Mouse (Mus musculus): ENCODE data around the gene Cfap221. TPM values are rescaled to one million over a fixed set of nuclear protein-coding genes. Genes with fewer than 3 reads are reported as not detected.

The Cfap221 gene
- 0.05 and 0.08 TPM in 2 replicates for polyA plus RNA-seq (2015; fragmentation: Nextera tagmentation; extraction: Ambion mirVana)

DNA sequence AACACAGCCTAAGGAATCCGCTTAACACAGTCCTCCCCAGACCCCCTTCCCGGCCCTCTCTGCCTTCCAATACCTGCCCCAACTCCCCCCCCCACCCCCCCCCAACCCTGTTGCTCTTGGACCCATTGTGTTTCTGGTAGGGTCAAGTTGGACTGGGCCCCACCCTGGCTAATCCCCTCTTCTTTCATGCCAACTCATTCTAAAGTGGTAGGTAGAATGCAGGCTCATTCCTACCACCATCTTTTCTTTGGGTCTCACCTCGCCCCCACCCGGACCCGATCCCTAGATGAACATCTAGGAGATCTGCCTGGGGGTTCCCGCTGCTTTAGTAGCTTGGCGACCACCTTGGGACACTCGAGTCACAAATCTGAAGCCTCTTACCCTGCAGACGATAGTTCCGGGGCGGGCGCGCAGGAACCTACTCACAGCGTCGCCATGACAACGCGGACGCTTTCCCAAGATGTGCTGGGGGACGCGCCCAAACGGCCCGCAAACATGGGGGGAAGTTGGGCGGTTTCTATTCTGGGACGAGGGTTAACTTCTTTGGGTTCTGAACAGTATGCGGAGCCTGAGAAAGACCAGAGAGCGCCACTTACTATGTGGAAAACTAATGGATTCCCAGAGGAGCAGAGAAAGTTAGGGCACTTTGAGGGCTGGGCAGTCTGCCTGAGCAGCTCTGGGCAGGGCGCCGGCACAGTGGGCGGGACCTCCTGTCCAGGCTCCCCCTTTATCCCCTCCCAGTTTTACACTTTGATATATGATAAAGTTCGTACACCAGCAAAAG is at the start of gene Cfap221:
Cfap221 (minus strand) TSS at position 437 of the 784 bp plus-strand sequence.
- ATAC-seq (ENCODE audit: insufficient read depth): peak; percentile 78
- H3K4me1 ChIP-seq (replicated peaks): no peaks in the 10 kb centered on the region
- WGBS (ENCODE audit: insufficient replicate concordance): 5% methylated on average over 30 of the region's 30 CpGs
- no peaks in the 10 kb centered on the region for H3K9me3 ChIP-seq (replicated peaks)
- peak within 1 kb of the TSS; percentile 64 for H3K4me2 ChIP-seq
- H3K4me3 ChIP-seq (replicated peaks): peak within 1 kb of the TSS; percentile 50
- no peaks in the 10 kb centered on the region; the same call in 1 of the 2 replicates for H3K27me3 ChIP-seq
- no peak within 1 kb of the TSS for H3K9ac ChIP-seq
- H3K27ac ChIP-seq (replicated peaks): no peak within 1 kb of the TSS
- no peaks in the 10 kb centered on the region for H3K36me3 ChIP-seq (replicated peaks)

DNA sequence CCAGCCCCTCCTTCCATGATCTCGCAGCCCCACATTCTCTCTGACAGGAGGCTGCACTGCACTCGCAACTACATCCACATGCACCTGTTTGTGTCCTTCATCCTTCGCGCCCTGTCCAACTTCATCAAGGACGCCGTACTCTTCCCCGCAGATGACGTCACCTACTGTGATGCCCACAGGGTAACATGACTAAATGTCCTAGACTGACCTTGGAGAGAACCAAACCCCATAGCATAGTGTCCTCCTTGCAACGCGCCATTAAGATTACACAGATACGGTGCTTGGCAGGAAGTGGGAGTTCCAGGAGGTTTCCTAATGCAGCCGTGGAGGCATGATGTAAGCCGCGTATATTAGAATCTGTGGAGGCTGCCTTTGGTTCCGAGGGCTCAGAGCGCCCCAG is 47.5 kb upstream of the Cfap221 start:
- 65% methylated on average over 16 of the region's 16 CpGs for WGBS (ENCODE audit: insufficient replicate concordance)

DNA sequence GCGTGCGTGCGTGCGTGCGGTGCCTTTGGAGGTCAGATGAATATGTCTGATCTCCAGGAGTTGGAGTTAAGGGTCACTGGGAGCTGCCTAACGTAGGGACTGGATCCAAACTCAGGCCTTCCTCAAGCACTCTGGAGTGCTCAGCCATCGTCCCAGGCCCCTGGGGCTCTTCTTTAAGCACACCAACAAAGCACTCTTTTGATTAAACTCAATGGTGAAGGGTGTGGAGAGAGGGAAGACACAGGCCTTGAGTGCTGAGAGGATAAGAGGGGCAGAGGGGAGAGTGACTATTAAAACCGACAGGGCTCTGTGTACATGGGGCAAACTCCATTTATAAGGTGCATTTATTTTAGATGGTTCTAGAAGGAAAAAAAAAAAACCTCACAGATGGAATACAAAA is 45.4 kb upstream of the Cfap221 start:
- no peak for ATAC-seq (ENCODE audit: insufficient read depth)
- no peaks in the 10 kb centered on the region for H3K9me3 ChIP-seq (replicated peaks)
- no peak overlapping the region for H3K9ac ChIP-seq
- H3K4me3 ChIP-seq (replicated peaks): no peak overlapping the region
- WGBS (ENCODE audit: insufficient replicate concordance): 68% methylated on average over 8 of the region's 8 CpGs
- H3K4me2 ChIP-seq: no peak overlapping the region
- no peak overlapping the region for H3K27ac ChIP-seq (replicated peaks)
- H3K27me3 ChIP-seq: no peaks in the 10 kb centered on the region
- no peaks in the 10 kb centered on the region for H3K36me3 ChIP-seq (replicated peaks)
- H3K4me1 ChIP-seq (replicated peaks): peaks cover under 1% of the 10 kb centered on the region

More for the DNA sequence above, 47.5 kb upstream of the Cfap221 start:
- no peaks in the 10 kb centered on the region for H3K27me3 ChIP-seq
- H3K36me3 ChIP-seq (replicated peaks): no peaks in the 10 kb centered on the region
- no peak overlapping the region for H3K4me2 ChIP-seq
- no peak overlapping the region for H3K9ac ChIP-seq
- no peak overlapping the region for H3K27ac ChIP-seq (replicated peaks)
- H3K9me3 ChIP-seq (replicated peaks): no peaks in the 10 kb centered on the region
- ATAC-seq (ENCODE audit: insufficient read depth): no peak
- no peaks in the 10 kb centered on the region for H3K4me1 ChIP-seq (replicated peaks)
- H3K4me3 ChIP-seq (replicated peaks): no peak overlapping the region

DNA sequence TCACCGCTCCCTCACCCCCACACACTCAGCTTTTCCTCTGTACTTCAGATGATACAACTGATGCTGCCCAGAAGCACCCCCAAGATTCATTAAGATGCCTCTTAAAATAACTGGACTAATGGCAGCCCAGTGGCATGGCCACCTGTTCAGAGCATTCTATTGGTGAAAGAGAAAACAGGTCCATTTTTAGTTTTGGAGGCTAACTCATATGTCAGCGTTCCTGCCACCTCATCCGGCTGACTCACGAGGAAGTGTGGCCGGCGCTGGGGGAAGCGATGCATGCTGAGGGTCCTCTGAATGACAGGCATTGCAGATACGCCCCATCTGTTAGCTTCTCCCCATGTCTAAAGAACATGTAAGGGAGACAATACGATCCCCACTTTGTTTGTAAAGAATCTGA is 41.6 kb upstream of the Cfap221 start:
- H3K36me3 ChIP-seq (replicated peaks): no peaks in the 10 kb centered on the region
- H3K9ac ChIP-seq: no peak overlapping the region
- no peaks in the 10 kb centered on the region for H3K9me3 ChIP-seq (replicated peaks)
- WGBS (ENCODE audit: insufficient replicate concordance): 51% methylated on average over 9 of the region's 9 CpGs
- H3K4me3 ChIP-seq (replicated peaks): no peak overlapping the region
- H3K27ac ChIP-seq (replicated peaks): no peak overlapping the region
- peaks cover 5% of the 10 kb centered on the region for H3K4me1 ChIP-seq (replicated peaks)
- H3K4me2 ChIP-seq: no peak overlapping the region
- no peaks in the 10 kb centered on the region for H3K27me3 ChIP-seq
- ATAC-seq (ENCODE audit: insufficient read depth): no peak

GRCm38 (mm10) chr1:120037021-120037683 is 40.1 kb upstream of the Cfap221 start:
- no peaks in the 10 kb centered on the region for H3K36me3 ChIP-seq (replicated peaks)
- H3K27me3 ChIP-seq: no peaks in the 10 kb centered on the region
- ATAC-seq (ENCODE audit: insufficient read depth): 0 out of 2 replicates have a peak, but pooled peaks have one; percentile 32
- H3K27ac ChIP-seq (replicated peaks): 0 out of 2 replicates have a peak overlapping the region, but pooled peaks have one; percentile 41
- no peak overlapping the region for H3K4me2 ChIP-seq
- no peak overlapping the region for H3K4me3 ChIP-seq (replicated peaks)
- WGBS (ENCODE audit: insufficient replicate concordance): 57% methylated on average over 9 of the region's 9 CpGs
- no peaks in the 10 kb centered on the region for H3K9me3 ChIP-seq (replicated peaks)
- no peak overlapping the region for H3K9ac ChIP-seq
- peaks cover 5% of the 10 kb centered on the region for H3K4me1 ChIP-seq (replicated peaks)

DNA sequence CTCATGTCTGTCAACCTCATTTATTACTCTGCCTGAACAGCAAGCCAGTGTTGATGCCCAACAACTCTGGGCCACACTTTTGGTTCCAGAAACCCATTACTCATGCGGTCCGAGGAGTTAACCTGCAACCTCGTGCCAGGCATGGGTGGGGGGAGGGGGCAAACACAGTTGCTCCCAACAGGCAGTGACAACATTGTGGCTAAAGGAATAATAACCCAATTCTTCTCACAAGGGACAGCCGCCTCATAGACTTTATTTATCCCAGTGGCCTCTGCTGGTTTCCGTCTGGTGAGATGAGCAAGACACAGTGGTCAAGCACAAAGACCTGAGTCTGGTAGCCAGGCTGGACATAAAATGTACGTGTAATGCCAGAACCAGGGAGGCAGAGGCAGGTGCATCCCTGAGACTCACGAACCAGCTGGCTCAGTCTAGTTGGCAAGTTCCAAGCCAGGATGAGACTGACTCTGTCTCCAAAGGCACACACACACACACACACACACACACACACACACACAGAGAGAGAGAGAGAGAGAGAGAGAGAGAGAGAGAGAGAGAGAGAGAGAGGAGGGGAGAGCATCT is 38.5 kb upstream of the Cfap221 start:
- ATAC-seq (ENCODE audit: insufficient read depth): no peak
- no peaks in the 10 kb centered on the region for H3K9me3 ChIP-seq (replicated peaks)

DNA sequence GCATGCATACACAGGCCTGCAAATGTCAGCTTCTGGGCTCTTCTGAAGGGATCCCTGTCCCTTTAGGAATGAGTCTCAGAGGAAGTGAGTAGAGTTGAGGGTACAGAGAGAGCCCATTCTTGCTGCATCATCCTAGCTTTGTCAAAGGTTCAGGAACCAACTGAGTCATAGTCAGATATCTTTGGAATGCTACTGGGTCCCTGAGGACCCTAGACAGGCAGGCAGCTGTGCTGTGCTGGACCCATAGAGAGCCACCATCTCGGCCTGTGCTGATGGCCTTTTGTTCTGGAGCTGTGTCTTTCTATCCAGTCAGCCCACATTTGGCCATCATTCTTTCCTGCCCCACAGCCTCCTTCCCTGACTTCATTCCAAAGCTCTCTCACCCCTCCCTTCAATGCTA is 37.8 kb upstream of the Cfap221 start:
- Histone ChIP-seq H3K4me2 (no peak overlapping the region), H3K9ac (no peak overlapping the region), H3K9me3 (replicated peaks) (no peaks in the 10 kb centered on the region), H3K4me3 (replicated peaks) (no peak overlapping the region), H3K27ac (replicated peaks) (no peak overlapping the region), H3K4me1 (replicated peaks) (peaks cover 5% of the 10 kb centered on the region), H3K36me3 (replicated peaks) (no peaks in the 10 kb centered on the region), H3K27me3 (no peaks in the 10 kb centered on the region)
- no peak for ATAC-seq (ENCODE audit: insufficient read depth)
- WGBS (ENCODE audit: insufficient replicate concordance): 43% methylated on average over 1 of the region's 1 CpGs

More for the DNA sequence above, 38.5 kb upstream of the Cfap221 start:
- 52% methylated on average over 7 of the region's 7 CpGs for WGBS (ENCODE audit: insufficient replicate concordance)
- H3K27ac ChIP-seq (replicated peaks): no peak overlapping the region
- H3K4me1 ChIP-seq (replicated peaks): peaks cover 5% of the 10 kb centered on the region
- no peak overlapping the region for H3K9ac ChIP-seq
- no peak overlapping the region for H3K4me2 ChIP-seq
- no peak overlapping the region for H3K4me3 ChIP-seq (replicated peaks)
- H3K36me3 ChIP-seq (replicated peaks): no peaks in the 10 kb centered on the region
- H3K27me3 ChIP-seq: no peaks in the 10 kb centered on the region

DNA sequence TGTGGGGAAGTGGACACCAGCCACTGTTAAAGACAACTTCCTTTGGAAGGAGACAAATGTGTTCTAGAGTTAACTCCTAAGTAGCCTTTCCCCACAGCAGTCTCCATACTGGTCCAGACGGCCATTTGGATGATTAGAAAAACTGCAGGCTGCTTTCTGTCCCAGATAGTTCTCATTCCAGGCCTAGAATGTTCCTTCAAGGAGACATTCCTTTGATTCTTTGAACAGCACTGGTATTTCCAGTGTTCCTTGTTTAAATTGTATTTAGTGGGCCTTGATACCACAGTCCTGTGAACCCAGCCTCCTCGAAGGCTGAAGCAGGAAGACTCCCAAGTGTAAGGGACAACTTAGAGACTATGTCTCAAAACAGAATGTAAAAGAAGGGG is 36.4 kb upstream of the Cfap221 start:
- H3K4me2 ChIP-seq: no peak overlapping the region
- H3K27ac ChIP-seq (replicated peaks): no peak overlapping the region
- no peaks in the 10 kb centered on the region for H3K36me3 ChIP-seq (replicated peaks)
- H3K4me3 ChIP-seq (replicated peaks): no peak overlapping the region
- no peak overlapping the region for H3K9ac ChIP-seq
- H3K27me3 ChIP-seq: no peaks in the 10 kb centered on the region
- H3K4me1 ChIP-seq (replicated peaks): peaks cover 5% of the 10 kb centered on the region
- no peaks in the 10 kb centered on the region for H3K9me3 ChIP-seq (replicated peaks)
- no peak for ATAC-seq (ENCODE audit: insufficient read depth)
- WGBS (ENCODE audit: insufficient replicate concordance): 58% methylated on average over 2 of the region's 2 CpGs

- H3K4me1 ChIP-seq (replicated peaks): peaks cover 5% of the 10 kb centered on the region
- ATAC-seq (ENCODE audit: insufficient read depth): peak; percentile 71
- no peak overlapping the region for H3K9ac ChIP-seq
- no peaks in the 10 kb centered on the region for H3K9me3 ChIP-seq (replicated peaks)
- no peaks in the 10 kb centered on the region for H3K36me3 ChIP-seq (replicated peaks)
- WGBS (ENCODE audit: insufficient replicate concordance): 31% methylated on average over 10 of the region's 10 CpGs
- H3K27me3 ChIP-seq: no peaks in the 10 kb centered on the region
- H3K4me2 ChIP-seq: no peak overlapping the region
- H3K27ac ChIP-seq (replicated peaks): no peak overlapping the region
- no peak overlapping the region for H3K4me3 ChIP-seq (replicated peaks)
Measured at GRCm38 (mm10) chr1:120032804-120033468, 35.9 kb upstream of the Cfap221 start.

GRCm38 (mm10) chr1:120030474-120030873 is 33.4 kb upstream of the Cfap221 start:
- 54% methylated on average over 3 of the region's 3 CpGs for WGBS (ENCODE audit: insufficient replicate concordance)
- Histone ChIP-seq H3K27me3 (no peaks in the 10 kb centered on the region), H3K4me3 (replicated peaks) (no peak overlapping the region), H3K27ac (replicated peaks) (no peak overlapping the region), H3K9ac (no peak overlapping the region), H3K4me2 (no peak overlapping the region), H3K9me3 (replicated peaks) (no peaks in the 10 kb centered on the region), H3K4me1 (replicated peaks) (no peaks in the 10 kb centered on the region), H3K36me3 (replicated peaks) (no peaks in the 10 kb centered on the region)
- no peak for ATAC-seq (ENCODE audit: insufficient read depth)

- H3K9ac ChIP-seq: no peak overlapping the region
- H3K36me3 ChIP-seq (replicated peaks): no peaks in the 10 kb centered on the region
- no peak overlapping the region for H3K27ac ChIP-seq (replicated peaks)
- no peaks in the 10 kb centered on the region for H3K27me3 ChIP-seq
- no peaks in the 10 kb centered on the region for H3K9me3 ChIP-seq (replicated peaks)
- H3K4me1 ChIP-seq (replicated peaks): no peaks in the 10 kb centered on the region
- no peak overlapping the region for H3K4me2 ChIP-seq
- no peak overlapping the region for H3K4me3 ChIP-seq (replicated peaks)
- WGBS (ENCODE audit: insufficient replicate concordance): 45% methylated on average over 4 of the region's 4 CpGs
- ATAC-seq (ENCODE audit: insufficient read depth): no peak
Measured at GRCm38 (mm10) chr1:120027693-120028092, 30.7 kb upstream of the Cfap221 start.

All from liver, embryonic 15.5 days (tissue).